Mouse (Mus musculus): ENCODE results near the gene Gm45785.
"Not testable (repeated sequence)": the region's sequence is repeated elsewhere in the genome, so short reads cannot be mapped to it uniquely, and the experiment has no call there.

Gm45785 gene

DNA sequence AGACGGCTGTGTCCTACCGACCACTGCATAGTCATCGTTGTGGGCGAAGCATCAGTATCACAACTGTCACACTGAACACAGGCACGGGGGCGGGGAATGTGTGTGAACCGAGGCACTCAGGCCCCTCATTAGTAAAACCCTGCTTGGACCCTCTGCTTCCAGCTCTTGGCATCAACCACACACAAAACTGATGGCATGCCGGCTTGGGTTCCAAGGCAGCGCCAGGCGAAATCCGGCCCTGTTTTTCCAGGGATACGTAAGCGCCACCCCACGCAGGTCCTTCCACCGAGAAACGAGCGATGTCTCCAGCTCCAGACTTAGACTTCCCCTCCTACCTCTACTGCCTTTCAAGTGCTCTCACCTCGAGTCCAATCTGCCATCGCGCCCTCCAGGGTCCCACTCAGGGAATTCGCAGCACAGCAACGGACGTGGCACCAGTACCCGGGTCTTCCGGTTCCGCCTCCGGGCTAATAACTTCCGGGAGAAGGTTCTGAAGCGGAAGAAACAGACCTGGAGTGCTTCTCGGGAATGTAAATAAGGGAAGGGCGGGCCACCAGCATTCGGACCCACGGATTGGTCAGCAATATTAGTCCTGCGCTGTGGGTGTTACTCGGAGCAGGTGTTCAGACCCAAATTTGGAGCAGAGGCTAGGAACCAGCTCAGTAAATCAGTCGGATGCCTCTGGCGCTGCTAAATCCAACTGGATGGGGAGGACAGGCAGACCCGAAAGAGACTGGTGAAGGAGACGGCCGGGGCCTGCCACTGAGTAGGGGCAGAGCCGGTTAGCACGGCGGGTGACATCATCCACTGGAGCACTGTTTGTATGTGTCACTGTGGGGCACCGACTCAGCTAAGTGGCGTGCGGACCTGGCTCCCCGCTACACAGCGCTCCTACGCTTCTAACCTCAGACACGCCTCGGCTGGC, at the start of gene Gm45785:
Gene Gm45785, minus strand, starts transcription at position 472 of the 925 bp plus-strand sequence.
- DNase-seq: peak; percentile 85 to 87

DNA sequence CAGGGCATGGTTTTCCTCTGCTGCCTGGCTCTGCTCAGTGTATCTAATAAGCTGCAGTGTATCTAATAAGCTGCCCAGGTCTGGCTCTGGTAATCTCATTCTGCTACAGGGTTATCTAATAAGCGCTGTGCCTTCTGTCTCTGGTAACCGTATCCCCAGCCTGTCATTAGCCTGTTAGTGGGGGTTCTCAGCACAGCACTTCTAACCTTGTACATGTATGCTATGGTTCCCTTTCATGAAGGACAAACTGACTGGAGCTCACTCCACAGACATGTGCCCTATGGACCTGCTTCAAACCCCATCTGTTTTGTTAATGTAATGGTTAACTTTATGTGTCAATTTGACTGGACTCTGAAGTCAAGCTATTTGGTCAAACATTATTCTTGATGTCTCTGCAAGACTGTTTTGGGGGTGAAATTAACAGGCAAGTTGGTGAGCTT, 49.5 kb upstream of the Gm45785 start:
- DNase-seq: no peak

DNA sequence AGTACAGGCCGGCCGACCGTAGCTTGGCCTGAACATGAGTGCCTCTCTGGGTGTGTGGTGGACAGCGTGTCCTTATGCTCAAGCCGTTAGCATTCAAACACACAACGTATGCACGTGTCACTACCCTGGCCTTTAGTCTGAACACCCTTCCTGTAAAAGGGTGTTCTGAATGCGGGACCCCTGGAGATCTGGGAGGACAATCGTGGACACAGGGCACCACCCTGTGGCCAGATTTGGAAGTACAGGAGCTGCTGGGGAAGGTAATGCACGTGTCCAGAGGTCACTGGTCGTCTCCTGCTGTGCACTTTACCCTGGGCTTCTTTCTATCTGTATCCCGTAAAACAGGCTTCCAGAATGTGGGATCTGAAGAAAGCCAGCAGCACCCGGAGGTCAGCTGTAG, 47.1 kb upstream of the Gm45785 start:
- peak; percentile 88 to 90 for DNase-seq

DNA sequence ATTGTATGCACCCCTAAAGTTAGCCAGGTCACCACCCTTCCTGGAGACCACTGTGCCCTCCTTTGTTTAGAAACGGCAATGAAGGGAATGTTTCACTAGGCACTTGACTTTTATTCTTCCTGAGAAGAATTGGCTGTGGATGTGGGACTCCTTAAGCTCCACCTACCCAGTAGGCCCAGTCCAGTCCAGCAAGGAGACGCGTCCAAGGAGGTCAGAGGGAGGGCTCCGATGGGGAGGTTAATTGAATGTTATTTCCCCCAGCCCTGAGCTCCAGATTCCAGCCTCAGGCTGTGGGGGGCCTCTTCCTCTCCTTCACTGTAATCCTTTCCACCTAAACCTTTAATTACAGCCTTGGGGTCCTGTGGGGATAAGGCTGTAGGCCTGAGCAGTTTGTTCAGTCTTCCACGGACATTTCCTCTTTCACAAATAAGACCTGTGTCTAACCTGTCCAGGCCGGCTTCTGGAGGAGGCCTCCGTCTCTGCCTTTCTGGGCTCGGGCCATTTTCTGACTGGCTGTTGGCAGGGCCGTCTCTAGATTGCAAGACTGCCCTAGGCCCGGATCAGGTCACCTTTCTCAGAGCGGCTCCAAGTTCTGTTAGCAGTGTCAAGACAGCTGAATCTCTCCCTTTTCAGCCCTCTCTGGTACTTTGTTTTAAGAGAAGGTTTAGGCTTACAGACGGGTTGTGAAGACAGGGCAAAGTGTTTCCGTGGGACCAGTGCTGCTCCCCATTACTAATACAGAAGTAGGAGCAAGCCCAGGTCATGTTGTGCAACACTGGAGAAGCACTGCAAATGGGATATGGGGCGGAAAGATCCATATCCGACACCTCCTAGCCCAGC, 46.1 kb upstream of the Gm45785 start:
- no peak for DNase-seq

DNA sequence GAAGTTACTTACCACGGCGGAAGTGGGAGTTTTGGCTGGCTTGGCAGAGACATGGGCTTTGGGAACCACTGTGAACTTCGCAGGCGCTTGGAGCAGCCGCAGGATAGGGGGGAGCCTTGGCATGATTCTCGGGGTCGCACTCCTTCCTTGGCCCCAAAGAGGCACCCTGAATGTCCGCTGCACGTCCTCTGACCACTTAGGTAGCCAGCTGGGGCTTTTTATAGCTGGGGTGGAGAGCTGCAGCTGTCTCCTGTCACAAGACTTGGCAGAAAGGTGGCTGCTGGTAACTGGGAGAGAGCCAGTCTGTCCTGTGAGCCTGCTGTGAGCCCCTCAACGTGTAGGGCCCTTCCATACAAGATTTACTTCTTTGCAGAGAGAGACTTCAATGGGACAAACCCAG, 44.1 kb upstream of the Gm45785 start, which contains the start of gene Cox8b:
Gene Cox8b, minus strand, starts transcription at position 227 of the 400 bp plus-strand sequence.
- no peak for DNase-seq

DNA sequence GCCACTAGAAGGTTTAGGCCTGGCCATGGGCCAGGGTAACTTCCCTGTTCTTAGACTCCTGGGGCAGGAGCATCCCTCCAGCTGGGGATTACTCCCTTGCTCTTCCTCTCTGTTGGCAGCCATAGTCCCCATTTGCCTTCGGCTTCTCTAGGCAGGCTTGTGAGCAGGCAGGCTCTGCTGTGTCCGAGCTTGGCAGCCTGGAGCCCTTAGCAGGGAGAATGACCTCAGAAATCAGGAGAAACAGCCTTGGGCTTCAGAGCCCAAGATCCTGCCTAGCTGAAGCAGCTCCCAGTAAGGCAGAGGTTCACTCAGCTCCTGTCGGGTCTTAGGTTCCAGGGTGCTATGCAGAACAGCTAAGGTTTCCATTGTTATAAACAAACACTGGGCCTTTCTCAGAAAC, 43.0 kb upstream of the Gm45785 start:
- DNase-seq: no peak

DNA sequence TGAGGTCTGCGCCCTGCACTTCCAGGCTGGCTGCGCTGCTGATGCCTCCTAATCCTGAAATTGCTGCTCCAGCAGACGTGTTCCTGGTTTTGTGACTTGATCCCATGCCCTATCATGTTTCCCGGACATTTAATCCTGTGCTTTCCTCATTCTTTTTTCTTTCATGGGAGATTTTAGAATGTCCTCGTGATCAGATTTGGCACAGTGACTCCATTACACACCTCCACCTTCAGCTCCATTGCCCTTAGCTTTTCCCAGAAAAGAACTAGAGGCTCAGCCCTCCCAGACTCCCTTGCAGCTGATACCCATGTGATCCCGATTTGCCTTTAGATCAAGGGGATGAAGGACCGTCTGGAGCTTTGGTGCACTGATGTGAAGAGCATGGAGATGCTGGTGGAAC, 41.7 kb upstream of the Gm45785 start:
- no peak for DNase-seq

DNA sequence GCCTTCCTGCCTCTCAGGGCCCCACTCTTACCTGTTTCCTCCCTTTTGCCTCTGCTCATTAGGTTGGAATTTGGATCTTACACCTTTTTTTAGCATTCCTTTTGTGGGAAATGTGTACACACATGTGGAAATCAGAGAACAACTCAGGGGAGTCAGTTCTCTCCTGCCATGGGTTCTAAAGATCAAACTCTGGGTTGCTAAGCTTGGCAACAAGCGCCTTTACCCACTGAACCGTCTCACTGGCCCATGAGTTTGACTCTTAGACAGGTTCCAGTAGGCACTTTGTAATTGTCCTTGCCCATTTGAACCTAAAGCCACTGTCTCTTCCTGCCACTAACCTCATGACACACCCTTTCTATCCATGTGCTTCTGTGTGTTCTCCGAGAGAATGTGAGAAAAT, 38.5 kb upstream of the Gm45785 start:
- DNase-seq: no peak

DNA sequence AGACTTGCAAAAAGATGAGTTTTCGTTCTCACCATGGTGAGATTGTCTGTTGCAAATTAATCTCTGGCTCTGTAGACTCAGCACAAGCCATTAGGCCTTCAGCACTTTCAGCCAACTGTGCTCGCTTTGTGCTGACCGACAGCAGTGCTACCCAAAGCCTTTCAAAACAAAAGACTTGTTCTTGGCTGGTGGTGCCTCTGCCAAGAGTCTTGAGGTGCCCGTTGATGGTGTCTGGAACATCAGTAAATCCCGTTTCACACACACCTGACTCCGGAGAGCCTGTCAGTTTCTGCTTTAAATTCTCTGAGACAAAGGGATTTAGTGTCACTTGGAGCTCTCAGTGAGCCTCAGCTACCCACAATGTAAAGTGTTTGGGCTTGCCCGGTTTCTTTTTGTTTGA, 37.9 kb upstream of the Gm45785 start:
- no peak for DNase-seq

DNA sequence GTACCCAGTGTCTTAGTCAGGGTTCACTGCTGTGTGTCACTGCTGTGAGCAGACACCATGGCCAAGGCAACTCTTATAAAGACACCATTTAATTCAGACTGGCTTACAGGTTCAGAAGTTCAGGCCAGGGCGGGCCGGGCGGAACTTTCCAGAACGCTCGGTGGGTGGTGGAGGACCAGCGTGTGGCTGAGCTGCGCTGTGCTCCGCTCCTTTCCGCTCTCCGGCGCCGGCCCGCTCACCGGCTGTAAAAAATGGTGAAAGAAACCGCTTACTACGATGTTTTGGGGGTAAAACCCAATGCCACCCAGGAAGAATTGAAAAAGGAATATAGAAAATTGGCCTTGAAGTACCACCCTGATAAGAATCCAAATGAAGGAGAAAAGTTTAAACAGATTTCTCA, 34.5 kb upstream of the Gm45785 start:
- not testable (repeated sequence) for DNase-seq

DNA sequence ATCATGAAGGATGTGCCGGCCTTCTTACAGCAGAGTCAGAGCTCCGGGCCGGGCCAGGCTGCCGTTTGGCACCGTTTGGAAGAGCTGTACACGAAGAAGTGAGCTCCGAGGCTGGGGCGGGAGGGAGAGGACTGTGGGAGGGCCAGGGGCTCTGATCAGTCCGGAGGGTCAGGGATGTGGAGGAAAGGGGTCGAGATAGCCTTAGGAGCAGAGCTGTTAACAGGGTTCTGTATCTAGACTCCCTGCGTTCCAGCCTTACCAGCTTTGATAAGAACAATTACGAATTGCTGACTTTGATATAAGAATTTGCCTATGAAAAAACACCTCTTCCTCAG, 26.3 kb upstream of the Gm45785 start:
- DNase-seq: no peak

DNA sequence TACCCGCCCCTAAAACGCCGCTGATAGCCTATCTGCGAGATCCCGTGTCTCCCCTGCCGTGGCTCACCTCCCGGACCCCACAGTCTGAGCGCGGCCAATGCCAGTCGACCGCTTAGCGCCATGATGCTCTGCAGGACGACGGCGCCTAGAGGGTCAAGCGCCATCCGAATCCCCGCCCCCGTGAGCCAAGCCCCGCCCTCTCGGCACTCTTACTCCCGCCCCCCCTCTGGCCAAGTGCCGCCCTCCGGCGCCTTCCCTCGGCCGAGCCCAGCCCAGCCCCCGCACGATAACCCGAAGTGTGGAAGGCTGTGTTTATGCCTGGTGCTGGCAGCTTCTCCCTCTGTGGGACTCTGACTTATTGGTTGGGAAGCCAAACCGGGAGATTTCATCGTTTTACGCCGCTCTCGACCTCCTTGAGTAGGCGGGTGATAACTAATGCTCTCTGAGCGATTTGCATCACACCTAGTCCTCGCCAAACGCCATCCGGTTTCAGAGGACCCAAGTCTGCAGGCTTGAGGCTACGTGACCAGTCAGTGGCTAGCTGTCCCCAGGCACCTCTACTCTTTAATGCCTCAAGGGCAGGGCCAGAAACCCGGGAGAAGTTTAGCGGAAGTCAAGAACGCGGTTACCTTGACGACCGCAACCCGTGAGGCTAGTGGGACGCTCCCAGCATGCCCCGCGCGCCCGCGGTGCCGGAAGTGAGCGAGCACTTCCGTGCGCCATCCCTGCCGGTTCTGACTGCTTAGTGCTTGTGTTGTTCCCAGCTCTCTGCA, 25.8 kb upstream of the Gm45785 start, which contains the start of the genes Psmd13 and Sirt3:
Gene Psmd13, plus strand, starts transcription at position 273 of the 773 bp plus-strand sequence.
Gene Sirt3, minus strand, starts transcription at position 614 of the 773 bp plus-strand sequence.
- peak; percentile 95 to 97 for DNase-seq

DNA sequence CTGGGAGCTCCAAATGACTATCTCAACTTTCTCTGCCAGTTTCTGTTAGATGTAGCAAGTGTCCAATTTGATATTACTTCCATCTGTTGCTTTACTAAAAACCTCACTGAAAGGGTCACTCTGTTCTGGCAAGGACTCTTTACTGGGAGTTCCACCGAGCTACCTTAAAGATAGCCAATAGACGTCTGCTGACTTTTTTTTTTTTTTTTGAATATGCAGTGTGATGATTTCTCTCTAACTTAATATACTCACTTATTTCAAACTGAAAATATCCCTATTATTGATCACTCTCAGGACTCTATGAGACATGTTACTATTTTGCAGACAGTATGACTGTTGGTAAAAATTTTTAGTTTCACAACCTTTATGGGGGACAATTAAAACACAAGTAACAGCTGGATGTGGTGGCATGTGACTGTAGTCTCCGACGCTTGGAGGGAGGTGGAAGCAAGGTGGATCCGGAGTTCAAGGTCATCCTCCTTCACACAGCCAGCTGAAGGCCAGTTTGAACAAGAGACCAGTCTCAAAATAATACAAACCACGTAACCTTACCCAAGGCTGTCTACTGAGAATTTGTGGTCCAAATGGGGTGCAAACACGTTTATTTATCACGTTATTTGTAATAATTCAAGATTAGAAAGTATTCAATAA, 24.9 kb upstream of the Gm45785 start:
- DNase-seq: no peak

DNA sequence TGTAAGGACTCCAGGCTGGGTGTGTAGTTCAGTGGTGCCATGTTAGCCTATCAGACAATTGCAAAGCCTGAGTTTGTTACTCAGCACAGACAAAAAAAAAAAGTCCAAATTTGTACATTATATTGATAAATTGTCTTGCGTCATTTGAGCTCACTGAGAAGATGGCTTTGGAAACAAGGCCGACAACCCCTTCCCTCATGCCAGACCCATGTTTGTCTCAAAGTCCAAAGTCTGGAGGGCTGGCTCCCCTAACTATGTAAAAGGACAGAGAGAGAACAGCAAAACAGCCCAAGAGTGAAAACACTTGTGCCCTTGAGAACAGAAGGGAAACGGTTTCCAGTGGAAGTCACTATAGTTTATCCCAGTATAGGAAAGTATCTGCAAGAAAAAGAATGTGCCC, 24.3 kb upstream of the Gm45785 start:
- no peak for DNase-seq

DNA sequence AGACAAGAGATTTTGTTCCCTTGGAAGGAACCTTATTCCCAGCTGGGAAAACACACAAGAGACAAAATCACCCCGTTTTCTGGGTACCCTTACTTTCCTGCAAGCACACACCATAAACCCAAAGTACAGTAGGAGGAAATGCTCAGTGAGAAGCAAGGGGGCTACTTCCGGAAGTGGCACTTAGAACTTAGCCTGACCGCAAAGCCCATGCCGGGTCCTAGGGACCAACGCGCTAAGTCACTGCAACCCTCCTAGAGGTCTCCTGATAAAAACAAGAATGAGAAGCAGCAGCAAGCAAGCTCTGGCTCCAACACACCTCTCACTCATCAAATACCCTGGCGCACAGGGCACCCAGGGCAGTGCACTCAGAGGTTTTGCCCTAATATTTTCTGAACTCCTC, 23.2 kb upstream of the Gm45785 start:
- no peak for DNase-seq

DNA sequence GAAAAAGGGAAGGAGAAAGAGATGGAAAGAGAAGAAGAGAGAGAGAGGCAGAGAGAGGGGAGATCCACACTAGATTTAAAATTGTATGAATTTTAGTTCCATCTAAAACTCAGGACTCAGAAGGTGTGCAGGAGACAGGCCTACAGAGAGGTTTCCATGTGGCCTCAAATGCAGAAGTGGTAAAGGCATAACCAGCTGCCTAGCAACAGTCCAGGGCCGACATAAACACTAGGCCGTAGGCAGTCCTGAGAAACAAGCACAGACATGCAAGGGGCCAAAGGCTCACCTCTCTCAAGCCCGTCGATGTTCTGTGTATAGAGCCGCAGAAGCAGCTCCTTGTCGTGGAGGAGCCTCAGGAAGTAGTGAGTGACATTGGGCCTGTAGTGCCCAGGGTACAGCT, 21.2 kb upstream of the Gm45785 start:
- no peak for DNase-seq

DNA sequence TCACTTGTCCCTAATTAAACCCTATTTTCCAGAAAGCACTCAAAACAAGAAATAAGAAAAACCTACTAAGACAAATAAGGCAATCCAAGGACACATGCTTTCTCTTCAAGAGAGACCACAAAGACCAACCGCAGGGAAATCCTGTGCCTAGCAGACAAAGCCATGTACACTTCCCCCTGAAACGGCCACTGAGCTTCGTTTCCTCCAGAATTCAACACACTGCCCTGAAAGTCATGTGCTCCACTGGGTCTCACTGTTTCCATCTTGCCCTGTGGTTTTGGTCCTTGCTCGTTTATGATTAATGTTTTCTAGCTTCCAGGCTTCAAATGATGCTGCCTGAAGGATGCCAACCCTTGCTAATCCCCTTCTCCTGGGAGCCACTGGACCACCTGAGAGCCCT, 18.1 kb upstream of the Gm45785 start:
- no peak for DNase-seq

DNA sequence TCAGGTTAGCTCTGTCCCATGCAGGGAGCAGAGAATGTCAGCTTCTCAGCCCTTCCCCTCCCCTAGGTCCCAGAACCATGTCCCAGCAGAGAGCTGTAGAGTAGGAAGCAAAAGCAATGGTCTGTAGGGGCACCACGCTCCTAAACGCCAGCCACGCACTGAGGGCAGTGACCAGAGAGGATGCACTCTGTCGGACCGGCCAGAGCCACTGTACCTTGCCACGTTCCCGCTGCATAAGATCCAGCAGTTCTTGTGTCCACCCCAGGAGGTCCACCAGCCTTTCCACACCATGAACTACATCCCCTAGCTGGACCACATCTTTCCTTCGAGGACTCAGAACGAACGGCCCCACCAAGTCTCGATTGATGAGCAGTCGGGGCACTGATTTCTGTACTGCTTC, 8.6 kb upstream of the Gm45785 start:
- no peak for DNase-seq

DNA sequence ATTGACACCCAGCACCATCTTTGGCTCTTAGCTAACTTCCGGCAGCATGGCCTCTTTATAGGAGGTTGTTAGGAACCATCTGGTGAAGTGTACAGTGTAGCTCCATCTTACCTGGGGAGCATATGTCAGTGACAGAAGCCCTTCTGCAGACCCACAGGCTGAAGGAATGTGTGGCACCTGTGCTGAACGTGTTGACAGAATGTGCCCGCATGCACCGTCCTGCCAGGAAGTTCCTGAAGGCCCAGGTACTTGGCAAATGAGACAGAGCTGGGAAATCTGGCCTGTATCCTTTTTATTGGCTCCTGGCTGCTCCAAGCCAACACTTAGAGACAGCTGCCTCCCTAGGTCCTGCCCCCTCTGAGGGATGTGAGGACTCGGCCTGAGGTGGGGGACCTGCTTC, 4.6 kb upstream of the Gm45785 start:
- DNase-seq: no peak

DNA sequence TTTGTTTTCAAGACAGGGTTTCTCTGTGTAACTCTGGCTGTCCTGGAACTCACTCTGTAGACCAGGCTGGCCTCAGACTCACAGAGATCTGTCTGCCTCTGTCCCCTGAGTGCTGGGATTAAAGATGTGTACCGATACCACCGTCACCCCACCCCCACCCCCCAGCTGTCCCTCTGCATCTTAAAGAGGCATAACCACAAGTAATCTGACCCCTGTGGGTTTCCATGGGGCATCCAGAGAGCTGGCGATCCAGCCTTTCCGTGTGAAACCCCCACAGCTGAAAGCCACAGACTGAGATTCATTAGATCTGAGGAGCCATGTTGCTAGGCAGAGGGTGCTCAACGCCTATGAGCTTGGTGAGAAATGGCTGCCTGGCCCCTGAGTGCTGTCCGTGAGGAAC, 3.9 kb upstream of the Gm45785 start:
- no peak for DNase-seq

DNA sequence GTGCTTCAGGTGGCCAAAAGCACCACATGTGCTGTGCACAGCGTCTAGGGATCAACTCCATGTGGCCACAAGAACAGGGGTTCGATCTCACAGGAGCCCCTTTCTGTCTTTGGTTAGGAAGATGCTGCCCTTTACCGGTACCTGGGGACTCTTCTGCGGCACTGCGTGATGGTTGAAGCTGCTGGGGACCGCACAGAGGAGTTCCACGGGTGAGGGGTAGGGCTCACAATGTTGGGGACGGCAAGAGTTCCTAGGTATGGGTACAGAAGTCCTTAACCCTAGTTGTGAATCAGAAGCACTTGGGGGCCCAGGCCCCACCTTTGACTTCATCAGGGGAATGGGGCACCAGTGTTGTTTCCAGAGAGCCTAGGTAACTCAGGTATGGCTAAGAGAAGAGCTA, 2.6 kb upstream of the Gm45785 start:
- DNase-seq: no peak

Data from cerebellum, postnatal 25 days (tissue).